Mouse (Mus musculus) megakaryocyte, embryonic 14.5 days (primary cell): ENCODE data around the gene Slc6a6.

Source experiments
- FLI1 ChIP-seq: IDR thresholded peaks from 2 replicates; pipeline ENCODE4 v1.6.1; 2012; ENCODE audit warnings: low read length, inconsistent platforms, mixed read lengths
- GATA1 ChIP-seq: IDR thresholded peaks from 3 replicates; pipeline ENCODE4 v1.6.1; 2012; ENCODE audit warnings: mixed read lengths, low read length, inconsistent platforms, borderline replicate concordance

DNA sequence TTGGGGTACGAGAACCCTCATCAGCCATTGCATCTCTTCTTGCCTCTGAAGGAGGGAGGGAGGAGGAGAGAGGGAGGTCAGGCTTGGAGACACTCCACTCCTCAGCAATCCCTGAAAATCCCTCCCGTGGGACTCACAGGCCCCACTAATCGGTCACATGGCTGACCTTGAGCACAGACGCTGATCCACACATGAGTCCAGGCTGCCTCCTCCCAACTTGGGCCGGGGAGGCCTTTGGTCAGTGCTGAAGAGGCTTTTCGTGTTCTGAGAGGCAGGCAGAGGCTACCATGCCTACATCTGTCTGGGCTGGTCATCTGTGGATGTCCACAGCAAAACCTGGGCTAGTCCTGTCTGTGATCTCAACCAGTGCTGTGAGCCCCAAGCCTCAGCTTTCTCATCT, 20.2 kb upstream of the Slc6a6 start:
- TF ChIP-seq GATA1, result no peak
- TF ChIP-seq FLI1, result no peak
